Mouse (Mus musculus): Measurements from ENCODE around the gene Gadd45g. TPM values are rescaled to one million over a fixed set of nuclear protein-coding genes. Genes with fewer than 3 reads are reported as not detected.
A peak's percentile ranks its signal among the peaks of the same experiment; 100 is the strongest.

The Gadd45g gene
- total and polyA plus RNA-seq, 2 experiments from 2014 or later = 30.4 to 46.6 TPM

DNA sequence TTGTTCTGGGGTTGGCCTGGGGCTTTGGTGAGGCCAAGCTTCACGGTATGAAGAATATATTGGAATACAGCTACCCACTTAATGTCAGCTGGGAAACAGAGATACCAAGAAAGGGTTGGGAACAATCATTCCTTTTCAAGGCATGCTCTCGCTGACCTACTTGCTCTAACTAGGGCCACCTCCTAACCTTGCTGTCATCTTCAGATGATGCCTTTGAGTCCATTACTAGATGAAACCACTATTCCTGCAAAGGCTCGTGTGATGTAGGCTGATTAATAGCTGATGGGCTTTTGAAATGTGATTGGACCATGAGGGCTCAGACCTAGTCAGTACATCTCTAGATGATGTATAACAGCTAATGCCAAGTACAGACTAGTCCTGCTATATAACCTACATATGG, 33.1 kb downstream of the Gadd45g start:
- Histone ChIP-seq H3K4me2 (ENCODE audit: low read depth, low read length) (no peak overlapping the region), H3K9me3 (replicated peaks; ENCODE audit: control insufficient read depth, low read length) (no peaks in the 10 kb centered on the region), H3K27ac (ENCODE audit: low read depth) (peak overlapping the region; percentile 73), H3K4me3 (ENCODE audit: low read depth, low read length) (no peak overlapping the region), H3K9ac (replicated peaks; ENCODE audit: low read depth, low read length) (no peak overlapping the region), H3K4me1 (ENCODE audit: control insufficient read depth, insufficient read depth) (peaks cover 39% of the 10 kb centered on the region), H3K27me3 (ENCODE audit: control insufficient read depth, insufficient read depth, low read length) (no peaks in the 10 kb centered on the region), H3K36me3 (replicated peaks; ENCODE audit: control insufficient read depth, insufficient read depth, low read length) (no peaks in the 10 kb centered on the region)
- WGBS = 80% methylated on average over 3 of the region's 3 CpGs
- ATAC-seq (ENCODE audit: insufficient read depth, low read depth) (no peak), DNase-seq (ENCODE audit: low spot score) (no peak)
- TF ChIP-seq CTCF (IDR thresholded peaks at IDR 0.05; ENCODE audit: low read depth) = no peak
- no peak for TF ChIP-seq EP300 (IDR thresholded peaks at IDR 0.05; ENCODE audit: low read depth)

DNA sequence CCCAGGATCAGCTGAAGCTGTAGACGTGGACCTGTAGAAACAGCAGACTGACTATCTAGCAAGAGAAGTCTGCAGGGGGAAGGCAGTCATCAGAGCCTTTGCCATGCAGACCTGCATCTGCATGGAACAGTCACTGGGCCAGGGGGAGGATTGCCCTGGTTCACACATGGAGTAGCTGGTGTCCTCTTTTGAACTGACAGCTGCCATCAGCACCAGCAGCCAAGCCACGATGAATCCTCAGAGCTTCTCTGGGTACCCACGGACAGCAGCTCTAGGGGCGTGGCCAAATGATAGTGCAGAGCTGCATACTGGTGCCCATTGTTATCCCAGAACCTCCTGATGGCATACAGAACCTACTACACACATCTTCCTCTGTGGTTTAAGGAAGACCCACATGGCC, 33.5 kb downstream of the Gadd45g start:
- Histone ChIP-seq H3K9ac (replicated peaks; ENCODE audit: low read depth, low read length) (no peak overlapping the region), H3K4me1 (ENCODE audit: control insufficient read depth, insufficient read depth) (peaks cover 39% of the 10 kb centered on the region), H3K4me3 (ENCODE audit: low read depth, low read length) (no peak overlapping the region), H3K27me3 (ENCODE audit: control insufficient read depth, insufficient read depth, low read length) (no peaks in the 10 kb centered on the region), H3K27ac (ENCODE audit: low read depth) (no peak overlapping the region), H3K36me3 (replicated peaks; ENCODE audit: control insufficient read depth, insufficient read depth, low read length) (no peaks in the 10 kb centered on the region), H3K4me2 (ENCODE audit: low read depth, low read length) (no peak overlapping the region), H3K9me3 (replicated peaks; ENCODE audit: control insufficient read depth, low read length) (no peaks in the 10 kb centered on the region)
- no peak for ATAC-seq (ENCODE audit: insufficient read depth, low read depth)
- WGBS = 70% methylated on average over 4 of the region's 4 CpGs
- no peak for DNase-seq (ENCODE audit: low spot score)
- TF ChIP-seq CTCF (IDR thresholded peaks at IDR 0.05; ENCODE audit: low read depth) = no peak
- TF ChIP-seq EP300 (IDR thresholded peaks at IDR 0.05; ENCODE audit: low read depth) = no peak

DNA sequence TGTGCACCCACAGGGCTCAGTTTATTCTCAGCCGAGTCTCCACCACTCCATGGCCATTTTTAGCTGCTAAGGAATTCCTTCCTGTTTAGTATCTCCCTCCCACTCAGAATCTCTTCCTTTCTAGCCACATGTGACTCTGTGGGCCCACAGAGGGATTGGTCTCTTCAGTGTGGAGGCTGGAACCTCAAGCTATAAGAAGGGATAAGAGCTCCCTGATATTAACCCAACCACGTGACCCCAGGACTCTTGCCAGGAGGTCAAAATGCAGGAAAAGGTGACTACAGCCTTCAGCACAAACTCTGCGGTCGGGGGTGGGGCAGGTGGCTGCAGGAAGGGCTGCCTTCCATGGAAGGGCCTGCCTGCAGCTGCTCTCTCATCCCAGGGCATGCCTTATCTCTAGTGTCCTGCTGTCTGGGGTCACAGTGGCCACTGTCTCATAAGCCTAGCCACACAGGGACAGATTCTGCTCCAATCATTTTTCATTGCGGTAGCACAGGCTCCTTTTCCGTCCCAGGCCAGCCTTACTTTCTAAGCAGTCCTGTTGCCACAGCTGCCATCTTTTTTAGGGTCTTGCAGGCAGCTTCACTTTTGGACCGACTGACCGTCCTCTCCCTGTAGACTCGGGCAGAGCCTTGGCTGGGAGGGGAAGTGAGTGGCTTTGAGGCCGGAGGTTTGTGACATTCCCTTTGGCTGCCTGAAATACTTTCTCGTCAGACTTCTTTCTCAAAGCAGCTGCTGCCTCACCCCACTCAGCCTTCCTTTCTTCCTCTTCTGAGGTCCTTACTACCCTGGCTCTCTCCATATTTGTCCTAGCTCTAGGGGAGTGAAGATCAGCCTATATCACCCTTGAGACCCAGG, 35.0 kb downstream of the Gadd45g start:
- H3K4me1 ChIP-seq (ENCODE audit: control insufficient read depth, insufficient read depth) = peaks cover 48% of the 10 kb centered on the region
- H3K4me2 ChIP-seq (ENCODE audit: low read depth, low read length) = no peak overlapping the region
- no peaks in the 10 kb centered on the region for H3K36me3 ChIP-seq (replicated peaks; ENCODE audit: control insufficient read depth, insufficient read depth, low read length)
- H3K4me3 ChIP-seq (ENCODE audit: low read depth, low read length) = no peak overlapping the region
- ATAC-seq (ENCODE audit: insufficient read depth, low read depth) (peak; percentile 59), DNase-seq (ENCODE audit: low spot score) (peak; percentile 66)
- WGBS = 8% methylated on average over 11 of the region's 11 CpGs
- peak overlapping the region; percentile 32; the same call in 1 of the 2 replicates for H3K9ac ChIP-seq (replicated peaks; ENCODE audit: low read depth, low read length)
- H3K27ac ChIP-seq (ENCODE audit: low read depth) = peak overlapping the region; percentile 77
- TF ChIP-seq CTCF (IDR thresholded peaks at IDR 0.05; ENCODE audit: low read depth) (no peak), EP300 (IDR thresholded peaks at IDR 0.05; ENCODE audit: low read depth) (no peak)
- H3K9me3 ChIP-seq (replicated peaks; ENCODE audit: control insufficient read depth, low read length) = no peaks in the 10 kb centered on the region
- no peaks in the 10 kb centered on the region for H3K27me3 ChIP-seq (ENCODE audit: control insufficient read depth, insufficient read depth, low read length)

DNA sequence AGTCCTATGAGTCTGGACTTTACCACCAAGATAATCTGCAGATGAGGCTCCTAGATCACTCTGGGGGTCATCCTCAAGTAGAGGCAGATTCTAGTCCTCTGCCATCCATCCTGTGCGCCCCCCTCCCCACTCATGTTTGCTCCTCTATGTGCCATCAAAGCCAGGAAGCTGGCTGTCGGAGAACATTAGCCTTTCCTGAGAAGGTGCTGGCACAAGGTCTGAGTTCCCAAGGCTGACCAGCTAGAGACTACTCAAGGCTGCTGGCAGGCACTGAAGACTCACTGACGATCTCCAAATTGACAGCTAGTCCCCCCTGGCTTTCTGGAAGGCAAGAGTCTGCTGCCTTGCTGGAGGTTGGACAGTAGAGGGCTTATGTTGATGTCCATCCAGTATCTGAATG, 35.7 kb downstream of the Gadd45g start:
- DNase-seq (ENCODE audit: low spot score) = no peak
- Histone ChIP-seq H3K27me3 (ENCODE audit: control insufficient read depth, insufficient read depth, low read length) (no peaks in the 10 kb centered on the region), H3K4me2 (ENCODE audit: low read depth, low read length) (no peak overlapping the region), H3K9me3 (replicated peaks; ENCODE audit: control insufficient read depth, low read length) (no peaks in the 10 kb centered on the region), H3K36me3 (replicated peaks; ENCODE audit: control insufficient read depth, insufficient read depth, low read length) (no peaks in the 10 kb centered on the region), H3K27ac (ENCODE audit: low read depth) (peak overlapping the region; percentile 77), H3K4me1 (ENCODE audit: control insufficient read depth, insufficient read depth) (peaks cover 55% of the 10 kb centered on the region), H3K4me3 (ENCODE audit: low read depth, low read length) (no peak overlapping the region), H3K9ac (replicated peaks; ENCODE audit: low read depth, low read length) (no peak overlapping the region)
- no peak for ATAC-seq (ENCODE audit: insufficient read depth, low read depth)
- 80% methylated on average over 3 of the region's 3 CpGs for WGBS
- no peak for TF ChIP-seq EP300 (IDR thresholded peaks at IDR 0.05; ENCODE audit: low read depth)
- TF ChIP-seq CTCF (IDR thresholded peaks at IDR 0.05; ENCODE audit: low read depth) = no peak

DNA sequence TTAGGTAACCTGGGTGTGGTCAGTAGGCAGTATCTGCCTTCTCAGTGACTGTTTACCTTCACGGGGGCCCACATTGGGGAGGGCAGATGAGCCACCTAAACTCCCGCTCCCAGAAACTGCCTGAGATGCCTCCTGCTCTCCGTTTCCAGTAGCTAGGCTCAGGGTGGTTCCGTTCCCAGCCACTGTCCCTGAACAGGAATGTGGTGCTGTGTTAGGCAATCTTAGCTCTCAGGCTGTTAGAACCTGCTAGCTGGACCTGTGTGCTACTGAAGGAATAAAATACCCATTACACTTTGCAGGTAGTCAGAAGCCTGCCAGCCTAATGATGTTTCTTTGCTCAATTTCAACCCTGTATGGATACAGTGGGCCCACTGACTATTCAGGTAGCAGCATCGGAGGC, 37.8 kb downstream of the Gadd45g start:
- H3K36me3 ChIP-seq (replicated peaks; ENCODE audit: control insufficient read depth, insufficient read depth, low read length) = no peaks in the 10 kb centered on the region
- no peaks in the 10 kb centered on the region for H3K27me3 ChIP-seq (ENCODE audit: control insufficient read depth, insufficient read depth, low read length)
- H3K4me1 ChIP-seq (ENCODE audit: control insufficient read depth, insufficient read depth) = peaks cover 47% of the 10 kb centered on the region
- 0 out of 2 replicates have a peak overlapping the region, but pooled peaks have one; percentile 7 for H3K27ac ChIP-seq (ENCODE audit: low read depth)
- no peak for TF ChIP-seq EP300 (IDR thresholded peaks at IDR 0.05; ENCODE audit: low read depth)
- no peak for TF ChIP-seq CTCF (IDR thresholded peaks at IDR 0.05; ENCODE audit: low read depth)
- no peak overlapping the region for H3K9ac ChIP-seq (replicated peaks; ENCODE audit: low read depth, low read length)
- 58% methylated on average over 5 of the region's 5 CpGs for WGBS
- no peak overlapping the region for H3K4me2 ChIP-seq (ENCODE audit: low read depth, low read length)
- no peaks in the 10 kb centered on the region for H3K9me3 ChIP-seq (replicated peaks; ENCODE audit: control insufficient read depth, low read length)
- ATAC-seq (ENCODE audit: insufficient read depth, low read depth) (no peak), DNase-seq (ENCODE audit: low spot score) (no peak)
- H3K4me3 ChIP-seq (ENCODE audit: low read depth, low read length) = no peak overlapping the region

Data from heart, postnatal 0 days (tissue).